Mouse (Mus musculus) ES-CJ7 (cell line): ENCODE measurements at regions not wholly inside any gene's neighbourhood (a gene's known extent, or its start where the extent isn't known, plus 50 kb on each side); places are given as distances from the start of the nearest gene placed in this dataset.
"Not testable (repeated sequence)": the region's sequence is repeated elsewhere in the genome, so short reads cannot be mapped to it uniquely, and the experiment has no call there.

Source experiments
- DNase-seq: peaks from one replicate; pipeline ENCODE4 v3.0.0; 2011; ENCODE audit warnings: low read depth, low spot score

DNA sequence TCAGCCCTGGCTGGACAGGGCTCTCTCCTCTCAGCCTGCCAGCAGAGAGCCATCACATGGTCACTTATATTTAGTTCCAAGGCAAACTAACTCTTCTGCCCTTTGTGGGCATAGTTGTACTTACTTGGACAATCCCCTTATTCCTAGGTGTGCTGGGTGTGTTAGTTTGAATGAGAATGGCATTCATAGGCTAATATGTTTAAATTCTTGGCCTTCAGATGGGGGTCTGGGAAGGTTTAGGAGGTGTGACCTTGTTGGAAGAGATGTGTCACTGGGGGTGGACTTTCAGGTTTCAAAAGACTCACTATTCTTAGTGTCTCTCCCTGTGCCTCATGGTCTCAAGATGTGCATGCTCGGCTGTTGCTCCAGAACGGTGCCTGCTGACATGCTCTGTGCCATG, 250.5 kb upstream of the Myo3a start:
- DNase-seq: peak; percentile 46

- no peak for DNase-seq
Observed at GRCm38 (mm10) chr2:21980177-21980576, 247.1 kb upstream of the Myo3a start.

DNA sequence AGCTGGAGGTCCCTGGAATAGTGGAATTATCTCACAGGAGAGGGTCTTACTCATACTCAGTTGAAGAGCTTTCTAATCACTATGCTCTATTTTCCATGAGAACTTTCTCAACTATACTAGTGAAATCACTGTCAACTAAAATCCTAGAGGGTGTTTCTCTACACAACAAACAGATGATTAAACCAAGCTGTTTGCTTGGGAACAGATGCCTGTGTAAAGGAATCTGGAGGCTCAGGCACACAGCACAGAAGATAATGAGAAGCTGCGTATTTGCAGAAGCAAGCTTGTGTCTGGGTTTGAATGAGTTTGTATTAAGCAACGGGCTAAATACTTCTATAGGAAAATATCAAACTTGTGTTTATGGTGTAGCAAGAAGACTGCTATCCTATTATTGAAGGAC, 202.9 kb upstream of the Myo3a start:
- DNase-seq: no peak

DNA sequence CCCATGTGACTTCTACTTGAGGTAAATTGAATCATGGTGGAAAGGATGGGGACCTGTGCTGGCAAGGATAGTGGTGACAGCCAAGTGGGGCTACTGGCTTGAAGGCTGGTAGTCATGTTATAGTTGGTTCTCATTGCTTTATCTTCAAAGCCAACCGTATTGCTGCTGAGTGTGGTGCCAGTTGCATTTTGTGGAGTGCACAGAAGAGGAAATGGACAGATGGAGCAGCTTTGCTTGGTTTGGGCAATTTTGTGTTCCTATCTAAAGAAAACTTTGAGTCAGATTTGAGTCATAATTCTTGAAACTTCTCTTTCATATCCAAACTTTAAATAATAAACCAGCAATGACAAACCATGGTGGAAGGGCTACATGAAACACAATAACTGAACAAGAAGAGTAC, 200.5 kb upstream of the Myo3a start:
- DNase-seq: no peak

DNA sequence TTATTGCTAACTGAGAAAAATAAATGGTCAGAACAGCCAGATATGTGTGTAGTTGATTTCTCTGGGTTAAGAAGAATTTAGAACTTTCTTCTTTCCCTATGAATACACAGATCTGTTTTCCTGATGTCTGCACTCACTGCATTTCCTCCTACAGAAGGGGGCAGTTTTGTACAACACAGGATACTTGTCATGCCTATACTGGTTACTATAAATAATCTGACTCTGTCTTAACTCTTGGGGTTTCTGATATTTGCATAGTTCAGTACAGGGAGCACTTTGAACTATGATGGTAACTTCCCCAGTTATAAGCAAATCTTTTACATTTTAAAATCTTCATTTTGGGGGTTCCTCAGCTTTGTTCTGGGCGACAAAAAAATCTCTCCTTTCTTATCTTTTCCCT, 198.7 kb upstream of the Myo3a start:
- DNase-seq: no peak

DNA sequence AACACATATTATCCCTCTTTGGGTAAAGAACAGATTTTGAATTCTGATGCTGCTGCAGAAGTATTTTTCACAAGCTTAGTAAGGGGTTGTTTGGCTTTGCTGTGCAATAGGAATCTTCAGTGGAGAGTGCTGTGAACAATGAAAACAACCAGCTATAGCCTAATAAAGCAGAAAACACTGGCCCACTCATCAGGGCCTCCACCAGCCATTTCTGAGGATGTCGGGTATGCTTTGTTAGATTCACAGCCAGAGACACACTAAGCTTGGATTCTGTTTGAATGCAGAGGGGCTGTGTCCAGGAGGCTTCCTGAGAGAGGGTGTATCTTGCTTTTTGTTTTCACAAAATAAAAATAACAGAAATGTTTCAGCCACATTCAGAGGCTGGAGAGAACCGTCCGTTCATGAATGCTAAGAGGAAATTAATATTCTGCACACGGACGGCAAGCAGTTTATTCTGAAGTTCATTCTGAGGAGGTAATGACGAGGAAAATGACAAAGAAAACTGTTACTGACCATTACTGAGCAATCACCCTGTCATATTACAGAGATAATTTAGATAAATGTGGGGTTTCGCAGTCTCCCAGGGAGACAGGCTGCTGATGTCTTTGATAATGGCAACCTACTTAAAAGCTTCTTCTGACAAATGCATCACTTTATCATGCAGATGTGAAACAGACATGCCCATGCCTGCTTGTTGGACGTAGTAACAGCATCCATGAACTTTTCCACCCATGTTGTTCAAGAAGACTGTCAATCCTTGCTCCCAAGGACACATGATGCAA, 198.1 kb upstream of the Myo3a start:
- no peak for DNase-seq

GRCm38 (mm10) chr2:22029804-22030194, 197.5 kb upstream of the Myo3a start:
- no peak for DNase-seq

- DNase-seq: no peak
Observed at GRCm38 (mm10) chr2:22036841-22037240, 190.5 kb upstream of the Myo3a start.

DNA sequence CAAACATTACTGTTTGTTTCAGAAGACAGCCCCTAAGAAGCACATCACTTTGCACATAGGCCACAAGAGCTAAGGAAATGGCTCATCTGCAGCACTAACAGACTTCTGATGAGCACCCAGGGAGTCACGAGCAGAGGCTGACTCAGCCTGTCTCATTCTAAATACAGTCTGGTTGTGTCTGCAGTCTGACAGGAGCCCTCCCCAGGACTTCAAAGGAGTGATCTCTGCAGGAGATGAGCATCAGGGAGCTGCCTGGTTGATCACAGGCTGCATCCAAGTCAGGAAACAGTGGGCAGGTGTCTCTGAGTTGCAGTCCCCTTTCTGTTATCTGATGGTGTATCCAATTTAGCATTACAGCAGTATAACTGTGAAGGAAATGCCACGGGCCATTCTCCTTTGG, 188.5 kb upstream of the Myo3a start:
- peak; percentile 53 for DNase-seq

GRCm38 (mm10) chr2:22043937-22044336, 183.4 kb upstream of the Myo3a start:
- DNase-seq: not testable (repeated sequence)

DNA sequence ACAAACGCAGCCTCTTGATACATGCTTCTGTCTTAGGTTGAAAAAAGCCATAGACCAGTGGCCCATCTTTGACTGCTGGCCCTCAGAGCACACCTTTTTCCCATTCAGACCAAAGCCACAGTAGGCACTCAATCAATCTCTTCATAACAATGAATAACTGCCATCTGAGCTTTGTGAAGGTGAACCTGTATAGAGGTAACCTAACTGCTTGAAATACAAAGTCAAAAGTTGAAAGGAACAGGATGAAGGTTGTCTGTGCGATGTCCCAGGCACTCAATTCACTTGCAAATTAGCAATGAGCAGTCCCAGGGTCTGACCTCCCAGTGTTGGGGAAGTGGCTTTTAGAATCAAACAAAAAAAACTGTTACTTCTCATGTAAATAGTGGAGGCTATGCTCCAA, 182.4 kb upstream of the Myo3a start:
- peak; percentile 89 for DNase-seq

- DNase-seq: no peak
Observed at GRCm38 (mm10) chr2:22047465-22047864, 179.8 kb upstream of the Myo3a start.

DNA sequence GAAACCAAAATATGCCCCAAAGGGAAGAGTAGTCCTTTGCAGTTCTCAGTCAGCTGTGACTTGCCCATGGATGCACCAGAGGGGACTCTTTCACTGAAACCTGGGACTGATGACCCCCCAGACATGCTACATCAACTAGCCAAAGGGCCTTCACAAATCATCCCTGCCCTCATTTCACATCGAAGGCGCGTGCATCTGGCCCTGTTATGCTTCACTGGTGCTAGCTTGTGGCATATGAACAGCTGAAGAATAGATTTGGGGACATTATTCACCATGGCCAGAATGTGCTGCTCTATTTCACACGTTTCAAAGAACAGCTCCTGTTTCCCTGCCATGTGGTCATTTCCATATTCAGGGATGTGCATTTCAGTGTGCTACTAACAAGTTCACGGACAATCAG, 160.8 kb upstream of the Myo3a start:
- no peak for DNase-seq

DNA sequence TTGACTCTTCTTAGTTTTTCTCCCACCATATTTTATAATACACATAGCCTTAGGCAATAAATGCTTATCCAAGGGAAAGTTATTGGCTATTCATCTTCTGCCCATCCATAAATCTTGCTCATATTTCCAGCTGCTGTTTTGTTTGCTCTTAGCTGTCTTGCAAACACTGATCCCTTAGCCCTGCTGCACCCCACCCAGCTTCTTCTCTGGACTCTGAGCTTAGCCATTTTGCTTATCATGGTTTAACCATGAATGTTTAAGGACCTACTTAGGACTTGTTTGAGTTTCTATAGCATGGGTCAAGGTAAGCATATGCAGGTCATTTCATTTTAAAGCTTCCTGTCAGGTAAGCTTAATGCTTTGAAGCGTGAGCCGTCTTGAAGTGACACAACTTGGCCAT, 130.5 kb upstream of the Myo3a start:
- no peak for DNase-seq

GRCm38 (mm10) chr2:22105150-22105549, 122.2 kb upstream of the Myo3a start:
- no peak for DNase-seq

- DNase-seq: no peak
Observed at GRCm38 (mm10) chr2:22149721-22150120, 77.6 kb upstream of the Myo3a start.

GRCm38 (mm10) chr2:22156576-22156975, 70.7 kb upstream of the Myo3a start:
- no peak for DNase-seq

DNA sequence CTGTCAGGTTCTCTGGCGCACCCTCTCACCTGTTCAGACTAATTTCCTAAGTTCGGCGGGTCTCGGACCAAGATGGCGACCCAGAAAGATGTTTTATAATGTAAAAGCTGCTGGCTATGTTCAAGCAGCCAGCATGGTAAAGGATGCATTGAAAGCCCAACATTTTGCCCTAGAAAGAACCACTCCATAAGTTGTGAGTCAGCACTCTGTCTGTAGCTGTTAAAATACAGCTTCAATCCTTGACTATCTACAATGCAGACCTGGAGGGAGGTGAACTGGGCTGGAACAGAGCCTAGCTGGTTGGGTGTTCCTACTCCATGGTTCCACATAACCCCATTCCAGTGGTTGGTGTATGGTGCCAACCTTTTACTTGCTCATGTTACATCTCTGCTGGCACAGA, 61.9 kb upstream of the Myo3a start:
- DNase-seq: peak; percentile 21

DNA sequence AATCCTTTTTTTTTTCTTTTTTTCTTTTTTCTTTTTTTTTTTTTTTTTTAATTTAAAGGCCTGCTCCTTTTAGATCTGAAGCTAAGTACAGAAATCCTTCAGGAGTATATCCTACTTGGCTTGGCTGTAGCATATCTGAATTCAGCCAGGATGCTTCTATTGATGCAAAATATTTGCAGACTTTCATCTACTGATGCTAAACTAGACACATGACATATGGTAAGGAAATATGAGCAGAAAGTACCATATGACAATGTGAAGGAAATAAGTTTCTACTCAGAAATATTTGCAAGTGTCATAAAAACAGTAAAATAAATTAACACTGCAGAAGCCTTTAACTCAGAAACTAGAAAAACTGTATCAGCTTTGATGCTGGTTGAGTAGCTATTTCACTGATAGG, 61.4 kb upstream of the Myo3a start:
- DNase-seq: no peak
